Mouse (Mus musculus) fibroblast of lung, adult 2 months (primary cell): Measurements from ENCODE around the gene Map2k3.

ENCODE experiments used
- DNase-seq: peaks from one replicate; pipeline ENCODE4 v3.0.0-alpha.2; 2011; ENCODE audit warnings: low read depth

Gene Map2k3

DNA sequence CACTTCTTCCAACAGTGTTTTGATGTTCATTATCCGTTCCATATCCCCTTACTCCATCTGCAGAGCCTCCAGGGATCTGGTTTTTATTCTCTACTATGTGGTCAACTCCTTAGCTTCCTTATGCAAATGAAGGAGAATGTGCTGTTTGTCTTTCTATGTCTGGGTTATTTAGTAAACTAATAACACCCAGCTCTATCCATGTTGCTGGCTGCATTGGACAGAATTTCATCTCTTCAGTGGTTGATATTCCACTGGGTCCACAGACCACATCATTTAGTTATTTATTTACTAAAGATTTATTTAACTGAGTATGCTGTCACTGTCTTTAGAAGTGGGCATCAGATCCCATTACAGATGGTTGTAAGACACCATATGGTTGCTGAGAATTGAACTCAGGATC lies 29.3 kb downstream of the Map2k3 start:
- DNase-seq = no peak

DNA sequence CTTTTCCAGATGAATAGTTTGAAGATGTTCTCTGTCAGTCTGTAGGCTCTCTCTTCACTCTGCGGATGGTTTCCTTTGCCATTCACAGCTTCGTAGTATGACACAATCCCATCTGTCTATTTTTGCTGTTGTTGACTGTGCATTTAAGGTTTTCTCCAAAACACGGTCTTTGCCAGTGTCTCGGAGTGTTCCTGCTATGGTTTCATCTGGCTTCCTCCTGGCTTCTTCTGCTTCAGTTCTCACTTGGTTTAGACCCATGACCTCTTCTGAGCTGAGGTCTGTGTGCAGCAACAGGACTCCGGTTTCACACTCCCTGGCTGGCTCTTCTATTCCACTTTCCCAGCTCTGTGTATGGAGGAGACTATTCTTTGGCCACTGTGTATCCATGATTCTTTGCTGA lies 30.9 kb downstream of the Map2k3 start:
- no peak for DNase-seq

DNA sequence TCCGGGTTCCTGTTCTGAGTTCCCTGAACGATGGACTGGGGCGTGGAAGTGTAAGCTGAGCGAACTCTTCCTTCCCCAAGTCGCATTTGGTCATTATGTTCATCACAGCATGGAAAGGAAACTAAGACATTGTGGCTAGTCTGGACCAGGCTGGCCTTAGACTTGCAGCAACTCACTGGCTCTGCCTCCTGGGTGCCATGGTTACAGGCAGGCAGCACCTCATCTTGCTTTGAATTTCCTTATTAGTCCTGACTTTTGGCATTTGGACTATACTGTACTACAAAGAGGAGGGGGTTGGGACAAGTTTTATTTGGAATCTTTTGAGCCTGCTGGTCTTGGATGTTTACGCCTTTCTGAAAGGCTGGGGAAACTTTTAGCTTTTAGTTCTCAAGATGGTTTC lies 35.1 kb downstream of the Map2k3 start:
- peak; percentile 35 for DNase-seq

DNA sequence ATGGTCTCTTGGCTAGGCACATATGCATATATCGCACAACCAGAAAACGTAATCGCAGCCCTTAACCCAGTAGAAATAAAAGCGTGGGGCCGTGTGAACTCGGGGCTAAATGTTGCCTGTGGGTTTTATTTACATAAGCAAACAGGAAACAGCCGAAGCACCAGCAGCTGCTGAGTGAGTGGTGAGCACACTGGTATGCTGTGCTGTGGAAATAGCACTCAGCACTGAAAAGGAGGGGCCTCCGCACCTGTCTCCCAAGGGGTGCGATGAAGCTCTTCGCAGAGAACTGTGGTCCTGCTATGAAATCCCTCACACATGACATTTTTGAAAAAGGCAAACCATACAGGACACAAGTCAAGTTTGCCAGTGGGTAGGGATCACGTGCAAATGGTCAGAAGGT lies 43.3 kb downstream of the Map2k3 start:
- DNase-seq = no peak

DNA sequence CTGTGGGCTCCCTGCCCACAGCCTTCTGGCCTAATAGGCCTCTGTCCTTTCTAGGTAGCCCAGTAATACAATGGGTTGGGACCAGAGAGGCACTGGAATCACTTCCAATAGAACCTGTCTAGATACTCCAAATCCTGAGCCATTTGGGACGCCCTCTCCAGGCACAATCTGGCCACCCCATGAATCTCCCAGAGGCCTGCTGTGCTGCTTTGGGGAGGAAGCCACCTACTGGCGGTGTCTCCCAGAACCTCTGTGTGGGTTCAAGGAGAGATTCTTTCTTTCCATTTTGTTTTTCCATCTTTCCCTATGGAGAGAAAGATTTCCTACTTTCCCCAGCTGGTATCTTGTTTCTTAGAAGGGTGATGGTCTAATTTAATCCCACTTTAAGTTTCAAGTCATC lies 44.4 kb downstream of the Map2k3 start:
- no peak for DNase-seq

DNA sequence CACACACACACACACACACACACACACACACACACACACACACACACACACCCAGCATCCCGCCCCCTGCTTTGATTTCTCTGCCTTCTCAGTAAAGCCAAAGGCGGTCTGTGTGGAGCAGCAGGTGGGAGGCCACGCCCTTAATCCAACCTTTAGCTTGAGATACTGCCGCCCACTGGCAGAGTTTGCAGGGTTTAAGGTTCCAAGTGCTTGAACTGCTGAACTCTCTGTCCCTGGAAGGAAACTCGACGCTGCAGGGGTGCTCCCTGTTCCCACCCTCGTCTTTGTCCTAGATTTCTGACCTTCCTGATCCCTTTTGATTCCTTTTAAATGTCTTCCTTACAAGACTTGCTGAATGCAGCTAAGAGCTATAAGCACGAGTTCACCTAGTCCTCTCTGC lies 44.9 kb downstream of the Map2k3 start:
- no peak for DNase-seq

DNA sequence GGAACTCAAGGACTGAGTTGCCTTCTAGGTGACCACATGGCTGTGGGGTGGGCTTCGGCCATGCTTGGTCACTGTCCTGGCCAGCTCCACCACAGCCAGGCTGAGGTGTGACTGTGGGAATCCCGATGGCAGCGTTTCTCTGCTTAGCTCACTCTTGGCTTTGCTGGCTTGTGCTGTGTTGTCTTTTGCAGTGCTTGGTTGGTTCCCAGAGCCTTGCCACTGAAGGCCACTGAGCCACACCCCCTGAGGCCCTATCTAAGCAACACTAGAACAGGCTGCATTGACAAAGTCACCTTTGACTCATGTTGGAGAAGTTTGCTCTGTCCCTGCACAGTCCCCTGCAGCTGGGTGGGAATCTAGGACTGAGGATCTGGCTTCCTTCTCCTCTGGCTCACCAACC lies 45.3 kb downstream of the Map2k3 start:
- DNase-seq = no peak

DNA sequence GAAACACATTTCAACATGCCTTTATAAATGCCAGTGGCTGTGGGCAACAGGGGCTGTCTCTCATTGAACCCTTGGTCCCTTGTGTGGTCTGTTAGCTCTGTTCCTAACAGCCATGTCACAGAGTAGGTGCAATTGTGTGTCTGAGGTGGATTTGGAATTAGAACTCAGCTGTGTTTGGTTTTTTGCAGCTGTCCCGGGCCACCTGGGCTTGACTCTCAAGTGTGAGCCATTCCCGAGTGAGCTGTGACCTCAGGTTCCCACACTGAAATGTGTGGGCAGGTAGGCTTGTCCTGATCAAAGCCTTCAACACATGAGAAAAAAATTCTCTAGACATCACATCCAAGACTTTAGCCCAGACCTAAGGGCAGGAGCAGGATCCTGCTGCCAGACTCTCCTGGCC lies 46.8 kb downstream of the Map2k3 start:
- no peak for DNase-seq

DNA sequence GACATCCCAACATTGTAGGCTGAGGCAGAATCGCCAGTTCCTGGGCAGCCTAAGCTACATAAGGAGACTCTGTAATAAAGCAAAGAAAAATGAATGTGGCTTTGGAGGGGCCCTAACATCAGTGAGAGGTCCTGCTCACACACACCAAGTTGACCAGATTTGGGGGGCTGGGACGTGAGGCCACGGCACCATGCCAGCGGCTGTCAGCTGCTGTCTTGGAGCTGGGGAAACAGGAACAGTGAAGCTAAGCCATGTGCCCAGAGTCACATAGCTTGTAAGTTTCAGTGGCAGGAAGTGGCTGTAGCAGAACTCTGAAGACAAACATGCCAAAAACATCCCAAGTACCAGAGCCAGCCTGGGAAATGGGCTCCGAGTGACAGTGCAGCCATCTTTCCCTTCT lies 48.0 kb downstream of the Map2k3 start:
- DNase-seq = no peak

DNA sequence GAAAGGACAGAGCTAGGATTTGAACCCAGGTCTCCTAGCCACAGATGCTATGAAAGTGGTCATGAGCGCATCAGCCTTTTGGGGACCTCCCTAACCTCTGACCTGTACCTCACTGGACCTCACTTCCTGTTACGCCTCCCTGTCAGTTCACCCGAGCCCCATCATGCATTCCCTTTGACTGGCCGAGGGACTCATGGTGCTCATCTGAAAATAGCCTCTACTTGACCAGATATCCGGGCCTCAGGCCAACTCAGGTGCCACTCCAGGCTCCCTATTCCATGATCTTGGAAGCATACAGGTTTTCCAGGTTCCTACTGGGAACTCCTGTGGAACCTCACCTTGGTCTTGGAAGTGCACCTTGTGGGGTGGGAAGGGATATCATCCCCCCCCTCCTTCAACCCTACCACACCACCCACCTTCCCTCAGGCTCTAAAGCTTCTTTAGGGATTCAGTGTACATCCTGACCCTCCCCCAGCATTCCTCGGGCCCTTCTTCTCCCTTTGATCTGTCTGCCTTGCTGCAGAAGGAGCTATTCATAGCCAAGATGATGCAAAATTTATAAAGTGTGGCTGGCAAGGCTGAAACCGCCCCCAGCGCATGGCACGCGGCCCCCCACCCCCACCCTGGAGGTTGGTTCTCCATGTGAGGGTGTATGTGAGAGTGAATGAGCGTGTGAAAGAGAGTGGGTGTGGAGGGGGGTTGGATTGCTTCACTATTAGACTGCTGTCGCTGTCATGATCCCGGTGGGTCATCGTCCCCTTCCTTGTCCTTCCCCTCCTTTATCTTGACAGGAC lies 50.1 kb downstream of the Map2k3 start:
- no peak for DNase-seq

DNA sequence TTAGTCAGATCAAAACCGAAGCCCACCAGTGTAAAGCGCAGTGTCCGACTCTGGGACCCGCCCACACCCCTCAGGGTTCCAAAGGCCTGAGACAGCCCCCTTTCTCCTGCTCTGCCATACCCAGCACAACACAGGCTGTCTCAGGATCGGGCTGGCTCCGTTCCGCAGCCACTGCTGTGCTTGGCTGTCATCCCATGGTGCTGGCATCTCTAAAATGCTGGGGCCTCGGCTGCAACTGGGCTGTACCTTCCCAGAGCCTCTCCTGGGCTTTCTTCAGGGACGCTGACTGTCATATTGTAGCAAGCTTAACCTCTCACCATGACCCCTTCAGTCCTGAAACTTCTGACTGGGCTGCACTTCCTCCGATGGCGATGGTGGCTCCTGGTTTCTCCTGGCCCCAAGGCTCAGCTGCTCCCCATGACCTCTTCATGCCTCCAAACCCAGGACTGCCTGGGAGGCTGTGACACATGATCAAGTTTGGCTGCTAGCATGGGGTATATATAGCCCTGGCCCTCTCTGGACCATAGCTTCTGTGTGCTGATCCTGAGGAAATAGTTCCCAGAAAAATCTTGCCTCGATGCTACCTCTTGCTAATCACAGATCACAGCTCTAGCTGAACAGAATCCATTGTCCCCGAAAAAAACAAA lies 53.2 kb downstream of the Map2k3 start:
- DNase-seq = peak; percentile 46

DNA sequence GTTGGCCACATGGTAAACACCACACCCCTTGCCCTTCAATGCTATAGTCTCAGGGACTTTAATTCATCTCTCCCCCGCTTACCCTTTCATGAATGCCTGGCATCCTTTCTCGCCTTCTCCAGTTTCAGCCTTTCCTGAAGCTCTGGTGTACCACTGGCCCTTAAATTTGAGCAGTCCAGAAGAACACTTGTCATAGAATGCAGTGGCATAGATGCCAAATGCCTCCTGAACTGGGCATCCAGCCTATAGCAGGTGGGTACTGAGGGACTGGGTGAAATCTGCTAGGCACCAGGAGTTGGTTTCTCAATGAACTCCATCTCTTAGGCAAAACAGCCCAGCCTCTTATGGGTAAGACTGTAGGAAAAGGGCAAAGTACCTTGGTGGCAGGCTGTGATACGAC lies 58.6 kb downstream of the Map2k3 start:
- no peak for DNase-seq
